Mouse (Mus musculus) G1E (cell line): ENCODE data around the gene Nhp2.
"Not testable (repeated sequence)": the region's sequence is repeated elsewhere in the genome, so short reads cannot be mapped to it uniquely, and the experiment has no call there.

Experiments used
- CTCF ChIP-seq: IDR thresholded peaks from 2 replicates; pipeline ENCODE4 v1.5.1; 2012; ENCODE audit warnings: low read depth, low read length, inconsistent platforms, mixed read lengths
- TAL1 ChIP-seq: conservative IDR thresholded peaks from 2 replicates; pipeline ENCODE4 v1.6.1; 2012; ENCODE audit warnings: low read depth, low read length, inconsistent platforms, mixed read lengths

- not testable (repeated sequence) for TF ChIP-seq TAL1, CTCF
Measured at GRCm38 (mm10) chr11:51609940-51610339, 9.6 kb upstream of the Nhp2 start.
